Mouse (Mus musculus) ES-Bruce4 (cell line): ENCODE measurements at regions not wholly inside any gene's neighbourhood (a gene's known extent, or its start where the extent isn't known, plus 50 kb on each side); places are given as distances from the start of the nearest gene placed in this dataset.

Experiments
- CTCF ChIP-seq: IDR thresholded peaks from one replicate; pipeline ENCODE4 v1.8.1; 2011; ENCODE audit warnings: low read depth, low read length
- EP300 ChIP-seq: IDR thresholded peaks from 2 replicates; pipeline ENCODE4 v1.6.1; 2011; ENCODE audit warnings: low read depth, low read length; ENCODE audit not compliant: insufficient read depth
- POLR2A ChIP-seq: IDR thresholded peaks from one replicate; pipeline ENCODE4 v1.8.1; 2011; ENCODE audit warnings: low read length; ENCODE audit not compliant: insufficient read depth

GRCm38 (mm10) chr14:45992870-45993135 is 334.9 kb upstream of the Ddhd1 start:
- TF ChIP-seq POLR2A (no peak), CTCF (no peak), EP300 (no peak)
